Mouse (Mus musculus): ENCODE data around the gene Lmbrd2.

GRCm38 (mm10) chr15:9110526-9111347 is 29.6 kb upstream of the Lmbrd2 start:
- TF ChIP-seq HCFC1 (IDR thresholded peaks at IDR 0.05; ENCODE audit: borderline replicate concordance, insufficient read depth, low read length) (no peak), MAFK (IDR thresholded peaks at IDR 0.05; ENCODE audit: insufficient read depth, low read depth, low read length) (no peak)

Data from ES-E14 (cell line).